Mouse (Mus musculus): ENCODE results near the gene Gm44790.

Gm44790 gene

GRCm38 (mm10) chr6:86403728-86404099, 22.7 kb upstream of the Gm44790 start:
- no peak for DNase-seq (ENCODE audit: extremely low read depth, low read depth, low spot score)

DNA sequence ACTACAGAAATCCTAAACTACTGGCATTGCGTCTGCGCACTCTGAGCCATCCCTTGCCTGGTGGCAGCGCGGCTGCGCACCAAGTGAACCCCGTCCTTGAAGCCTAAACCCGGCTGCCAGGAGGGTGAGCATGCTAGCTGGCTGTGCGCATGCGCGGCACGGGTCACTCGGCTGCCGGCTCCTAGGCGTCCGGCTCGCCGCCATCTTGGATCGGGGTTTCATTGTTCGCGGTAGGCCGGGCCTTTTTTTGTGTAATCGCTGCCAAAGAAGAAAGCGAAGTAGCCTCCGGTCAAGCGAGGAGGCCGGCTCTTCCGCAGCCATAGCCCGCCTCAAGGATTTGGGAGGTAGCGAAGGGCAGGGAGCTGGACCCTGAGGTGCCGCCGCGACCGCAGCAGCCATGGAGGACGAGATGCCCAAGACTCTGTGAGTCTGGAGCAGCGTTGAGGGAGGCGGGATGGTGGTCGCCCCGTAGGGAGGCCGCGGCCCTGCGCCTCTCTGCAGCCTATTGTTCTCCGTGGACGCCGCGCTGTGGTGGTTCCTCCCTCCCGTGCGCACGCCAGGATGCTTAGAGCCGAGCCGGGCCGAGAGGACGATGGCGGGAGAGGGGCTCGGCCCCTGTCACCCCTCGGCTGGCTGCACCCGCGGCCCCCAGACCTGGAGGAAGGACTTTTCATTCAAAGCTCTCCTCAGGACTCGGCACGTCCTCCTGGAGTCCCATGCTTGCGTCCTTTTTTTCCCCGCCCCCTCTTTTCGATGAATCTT, 22.2 kb upstream of the Gm44790 start, which contains the start of gene Tia1:
Gene Tia1 (plus strand): TSS at position 120 of the 762 bp plus-strand sequence.
- peak; percentile 64 for DNase-seq (ENCODE audit: extremely low read depth, low read depth, low spot score)

DNA sequence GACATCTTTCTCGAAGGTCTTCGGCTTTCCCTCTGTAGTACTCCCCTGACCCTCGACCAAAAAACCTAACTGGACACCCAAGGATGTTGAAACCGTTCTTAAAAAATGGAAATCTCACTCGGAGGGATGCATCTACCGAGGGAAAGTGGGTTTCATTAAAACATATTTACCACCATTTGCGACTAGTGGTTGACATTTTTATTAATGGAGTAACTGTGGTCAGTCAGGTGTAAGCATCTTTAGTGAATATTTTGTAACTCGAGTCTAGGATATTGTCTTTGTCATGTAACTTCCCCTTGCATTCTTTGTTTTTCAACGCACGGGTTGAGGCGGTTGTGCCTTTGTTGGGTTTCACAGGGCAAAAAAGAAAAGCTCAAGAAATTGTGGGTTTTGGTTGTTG, 21.5 kb upstream of the Gm44790 start:
- DNase-seq (ENCODE audit: extremely low read depth, low read depth, low spot score), result no peak

GRCm38 (mm10) chr6:86406306-86406705, 20.2 kb upstream of the Gm44790 start:
- no peak for DNase-seq (ENCODE audit: extremely low read depth, low read depth, low spot score)

DNA sequence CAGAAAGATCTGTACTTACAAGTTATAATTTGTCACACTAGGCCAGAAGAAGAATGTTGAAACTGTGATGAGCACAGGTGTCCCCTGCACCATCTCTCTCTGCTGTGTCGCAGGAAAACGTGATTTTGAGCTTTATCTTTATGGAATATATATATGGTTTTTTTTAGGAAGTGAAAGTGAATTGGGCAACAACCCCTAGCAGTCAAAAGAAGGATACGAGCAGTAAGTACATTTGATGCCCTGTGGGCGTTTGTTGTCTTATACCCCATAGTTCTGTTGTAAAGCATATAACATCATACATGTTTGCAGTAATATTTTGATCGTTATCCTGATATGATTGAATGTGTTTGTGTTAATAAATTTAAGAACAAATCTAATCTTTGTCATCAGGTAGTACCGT, 7.7 kb upstream of the Gm44790 start:
- DNase-seq (ENCODE audit: extremely low read depth, low read depth, low spot score), result no peak

- no peak for DNase-seq (ENCODE audit: extremely low read depth, low read depth, low spot score)
These were observed 7.2 kb upstream of the Gm44790 start for GRCm38 (mm10) chr6:86419239-86419638.

- DNase-seq (ENCODE audit: extremely low read depth, low read depth, low spot score), result no peak
These were observed 6.0 kb upstream of the Gm44790 start for GRCm38 (mm10) chr6:86420491-86420890.

DNA sequence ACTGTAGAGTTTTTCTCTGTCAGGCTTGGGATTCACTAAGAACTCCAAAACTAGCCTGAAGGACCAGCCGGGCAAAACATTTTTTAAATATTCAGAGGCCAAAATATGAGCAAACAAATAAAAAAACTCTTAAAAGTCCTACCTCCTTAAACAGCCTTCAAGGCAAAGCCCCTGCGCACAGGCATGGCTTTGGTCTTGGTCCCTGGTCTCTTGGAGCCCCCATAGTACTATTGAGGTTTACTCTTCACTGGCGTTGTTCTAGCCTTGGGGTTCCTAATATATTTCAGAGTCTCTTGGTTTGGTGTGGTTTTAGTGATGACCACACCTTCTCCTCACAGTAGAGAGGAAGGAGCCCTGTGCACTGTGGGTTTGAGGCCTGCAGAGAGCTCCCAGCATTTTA, 5.1 kb downstream of the Gm44790 start:
- DNase-seq (ENCODE audit: extremely low read depth, low read depth, low spot score), result no peak

- no peak for DNase-seq (ENCODE audit: extremely low read depth, low read depth, low spot score)
These were observed 7.2 kb downstream of the Gm44790 start for GRCm38 (mm10) chr6:86433696-86434095.

DNA sequence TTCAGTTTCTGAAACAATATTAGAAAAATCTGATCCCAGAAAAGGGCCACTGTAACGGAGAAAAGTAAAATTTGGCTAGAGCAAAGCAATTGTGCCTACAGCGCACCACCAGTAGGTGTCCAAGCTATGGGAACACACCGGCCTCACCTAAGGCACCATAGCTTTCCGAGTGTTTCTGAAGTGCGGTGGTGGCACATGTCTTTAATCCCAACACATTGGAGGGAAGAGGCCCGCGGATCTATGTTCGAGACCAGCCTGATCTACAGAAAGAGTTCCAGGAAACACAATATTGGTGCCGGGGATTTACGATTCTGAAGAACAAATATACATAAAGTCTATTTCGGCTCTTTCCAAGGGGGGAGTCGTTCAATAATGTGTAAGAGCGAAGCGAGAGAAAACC, 11.3 kb downstream of the Gm44790 start:
- no peak for DNase-seq (ENCODE audit: extremely low read depth, low read depth, low spot score)

- DNase-seq (ENCODE audit: extremely low read depth, low read depth, low spot score), result peak; percentile 76
These were observed 12.0 kb downstream of the Gm44790 start, which contains the start of gene C87436 for GRCm38 (mm10) chr6:86438272-86439118. C87436 (plus strand) TSS chr6:86438374.

DNA sequence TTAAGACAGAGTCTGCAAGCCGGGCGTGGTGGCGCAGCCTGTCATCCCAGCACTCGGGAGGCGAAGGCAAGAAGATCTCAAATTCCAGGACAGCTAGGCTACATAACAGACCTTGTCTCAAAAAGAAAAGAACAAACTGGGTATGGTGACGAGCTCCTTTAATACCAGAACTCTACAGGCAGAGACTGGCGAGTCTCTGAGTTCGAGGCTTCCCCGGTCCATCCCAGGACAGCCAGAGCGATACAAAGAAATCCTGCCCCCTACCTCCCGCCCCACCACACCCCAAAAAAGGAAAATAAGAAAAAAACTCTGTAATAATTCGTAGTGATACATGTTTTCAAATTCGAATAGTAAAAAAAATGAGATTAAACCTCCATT, 12.7 kb downstream of the Gm44790 start:
- DNase-seq (ENCODE audit: extremely low read depth, low read depth, low spot score), result no peak

GRCm38 (mm10) chr6:86439531-86439930, 13.1 kb downstream of the Gm44790 start:
- DNase-seq (ENCODE audit: extremely low read depth, low read depth, low spot score), result no peak

DNA sequence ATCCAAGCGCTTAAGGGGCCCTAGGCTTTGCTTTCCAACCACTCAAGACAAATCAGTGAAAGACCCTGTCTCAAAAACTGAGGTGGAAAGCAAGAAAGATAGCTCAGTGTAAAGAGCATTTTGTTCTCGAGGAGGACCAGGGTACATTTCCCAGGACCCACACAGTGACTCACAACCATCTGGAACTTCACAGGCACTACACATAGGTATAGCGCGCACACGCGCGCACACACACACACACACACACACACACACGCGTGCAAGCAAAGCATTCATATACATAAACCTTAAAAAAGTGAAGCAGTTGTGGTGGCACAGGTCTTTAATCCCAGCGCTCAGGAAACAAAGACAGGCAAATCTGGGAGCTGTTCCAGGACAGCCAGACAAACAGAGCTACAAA, 15.1 kb downstream of the Gm44790 start:
- DNase-seq (ENCODE audit: extremely low read depth, low read depth, low spot score), result no peak

DNA sequence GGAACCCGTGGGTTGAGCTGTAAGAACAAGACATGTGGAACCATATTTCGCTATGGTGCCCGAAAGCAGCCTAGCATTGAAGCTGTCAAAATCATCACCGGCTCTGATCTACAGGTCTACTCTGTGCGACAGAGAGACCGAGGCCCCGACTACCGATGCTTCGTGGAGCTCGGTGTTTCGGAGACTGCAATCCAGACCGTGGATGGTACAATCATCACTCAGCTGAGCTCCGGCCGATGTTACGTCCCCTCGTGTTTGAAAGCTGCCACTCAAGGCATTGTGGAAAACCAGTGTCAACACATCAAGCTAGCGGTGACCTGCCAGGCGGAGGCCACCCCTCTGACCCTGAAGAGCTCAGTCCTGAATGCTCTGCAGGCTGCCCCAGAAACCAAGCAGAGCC, 19.1 kb downstream of the Gm44790 start:
- no peak for DNase-seq (ENCODE audit: extremely low read depth, low read depth, low spot score)

DNA sequence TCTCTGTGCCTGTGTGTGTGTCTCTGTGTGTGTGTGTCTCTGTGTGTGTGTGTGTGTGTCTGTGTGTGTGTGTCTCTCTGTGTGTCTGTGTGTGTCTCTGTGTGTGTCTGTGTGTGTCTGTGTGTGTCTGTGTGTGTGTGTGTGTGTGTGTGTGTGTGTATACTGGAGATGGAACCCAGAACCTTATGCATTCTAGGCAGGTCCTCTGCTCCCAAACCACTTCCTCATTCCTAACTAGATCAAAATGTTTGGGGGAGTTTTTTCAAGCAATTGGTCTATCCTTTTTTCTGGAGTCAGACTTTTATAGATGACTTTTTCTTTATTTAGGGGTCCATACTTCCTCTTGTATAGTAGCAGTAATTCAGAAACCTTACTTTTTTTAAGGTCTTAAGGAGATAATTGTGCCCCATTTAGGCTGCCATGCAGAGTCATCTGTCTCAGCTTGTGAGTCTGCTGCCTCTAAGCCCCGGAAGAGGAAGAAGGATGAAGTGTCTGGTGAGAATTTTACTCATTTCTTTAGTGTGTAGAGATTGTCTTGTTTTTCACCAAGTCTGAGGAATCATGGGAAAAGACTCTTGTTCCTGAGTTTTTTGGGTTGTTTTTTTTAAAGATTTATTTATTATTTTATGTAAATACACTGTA, 20.6 kb downstream of the Gm44790 start:
- no peak for DNase-seq (ENCODE audit: extremely low read depth, low read depth, low spot score)

DNA sequence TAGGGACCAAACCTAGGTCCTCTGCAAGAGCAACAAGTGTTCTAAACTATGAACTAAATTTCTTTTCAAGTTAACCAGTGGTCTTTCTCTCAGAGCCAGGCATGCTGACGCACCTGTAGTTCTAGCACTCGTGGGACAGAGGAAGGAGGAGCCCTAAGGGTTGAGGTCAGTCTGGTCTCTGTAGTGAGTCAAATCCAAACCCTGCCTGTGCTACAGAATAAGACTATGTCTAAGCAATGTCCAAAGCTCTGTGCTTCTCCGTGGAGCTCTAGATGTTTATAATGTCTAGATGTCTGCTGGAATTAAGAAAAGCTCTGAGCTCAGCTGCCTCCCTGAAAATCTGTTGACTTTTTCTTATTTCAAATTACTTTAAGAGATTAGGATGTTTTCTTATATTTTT, 30.3 kb downstream of the Gm44790 start:
- no peak for DNase-seq (ENCODE audit: extremely low read depth, low read depth, low spot score)

GRCm38 (mm10) chr6:86463079-86463478, 36.6 kb downstream of the Gm44790 start:
- DNase-seq (ENCODE audit: extremely low read depth, low read depth, low spot score), result no peak

- DNase-seq (ENCODE audit: extremely low read depth, low read depth, low spot score), result no peak
These were observed 44.9 kb downstream of the Gm44790 start for GRCm38 (mm10) chr6:86471317-86471716.

DNA sequence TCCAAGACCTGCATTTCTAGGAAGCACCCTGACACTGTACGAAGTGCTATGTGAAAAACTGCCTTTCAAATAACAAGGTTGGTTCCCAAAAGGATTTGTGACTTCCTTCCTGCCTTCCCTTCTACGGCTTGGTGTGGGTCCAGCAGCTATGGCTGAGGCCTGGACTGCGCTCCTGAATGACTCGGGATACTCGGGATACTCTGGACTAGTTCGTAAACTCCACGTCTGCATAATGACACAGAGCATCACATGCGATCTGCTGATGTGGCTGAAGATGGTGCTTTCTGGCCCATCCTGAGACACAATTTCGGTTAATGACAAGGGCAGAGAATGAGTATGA, 45.3 kb downstream of the Gm44790 start:
- DNase-seq (ENCODE audit: extremely low read depth, low read depth, low spot score), result no peak

DNA sequence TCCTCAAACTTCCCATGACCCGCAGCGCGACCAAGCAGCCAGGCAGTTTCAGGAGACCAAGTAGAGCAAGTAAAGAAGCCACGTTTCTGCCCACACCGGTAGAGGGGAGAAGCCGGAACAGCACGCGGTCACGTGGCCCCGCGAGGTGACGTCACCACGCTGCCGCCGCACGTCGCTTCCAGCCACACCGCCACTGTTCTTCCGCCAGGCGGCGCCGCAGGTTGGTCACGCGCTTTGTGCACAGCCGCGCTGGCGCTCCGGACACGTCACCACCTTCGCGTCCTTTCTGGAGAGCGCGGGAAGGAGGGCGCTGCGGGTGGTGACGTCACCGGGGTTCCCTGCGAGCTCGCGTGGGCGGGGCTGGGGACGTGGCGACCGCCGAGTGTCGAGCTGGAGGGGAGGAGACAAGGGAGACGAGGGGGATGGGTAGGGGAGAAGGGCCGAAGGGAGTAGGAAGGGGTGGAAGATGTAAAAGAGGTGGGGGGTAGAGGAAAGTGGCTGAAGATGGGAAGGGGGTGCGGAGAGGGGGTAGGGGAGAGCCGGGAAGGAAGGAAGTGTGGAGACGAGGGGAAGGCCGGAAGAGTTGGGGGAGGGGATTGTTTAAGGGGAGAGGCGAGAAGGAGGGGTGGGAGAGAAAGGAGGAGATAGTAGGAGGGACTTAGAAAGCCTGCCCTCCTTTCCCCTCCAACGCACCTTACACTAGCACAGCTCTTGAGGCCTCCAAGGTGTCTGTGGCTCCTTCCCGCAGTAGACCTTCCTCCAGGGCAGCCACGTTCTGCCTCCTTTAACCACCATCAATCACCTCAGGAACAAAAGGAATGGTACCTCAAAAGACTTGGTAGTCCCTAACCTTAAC, 45.9 kb downstream of the Gm44790 start:
- peak; percentile 64 for DNase-seq (ENCODE audit: extremely low read depth, low read depth, low spot score)

Data from fat pad, adult 2 months (tissue).